Comparison of ENCODE assay signal across 14 mouse cellular contexts in the genomic region with DNA sequence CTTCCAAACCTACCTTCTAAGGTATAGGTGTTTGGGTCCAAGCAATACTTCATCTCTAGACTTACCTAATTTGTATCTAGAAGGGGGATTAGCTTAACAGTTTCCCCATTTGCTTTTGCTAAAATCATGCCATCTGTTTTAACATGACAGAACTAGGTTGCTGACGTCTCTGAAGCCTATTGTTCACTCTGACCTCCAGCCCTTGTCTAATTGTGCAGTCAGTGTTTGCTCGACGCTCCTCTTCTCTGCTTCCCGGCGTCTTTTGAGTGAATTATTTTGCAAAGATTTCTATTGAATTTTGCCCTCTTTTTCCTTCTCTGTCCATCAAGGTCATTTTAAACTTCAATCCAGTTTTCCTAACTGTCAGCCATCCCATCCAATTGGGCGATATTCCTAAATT.
"Had no signal": no experiment of that assay in that cellular context is flagged by ENCODE, and none has a peak within 500 bp of the region (broad histone marks: within the 10 kb centered on the region; RNA-seq: fewer than 3 reads in every experiment).

No protein-coding gene starts in this region.

- H3K27ac ChIP-seq: liver, embryonic 14.5 days; midbrain, embryonic 10.5 days; midbrain, embryonic 12.5 days; neural tube, embryonic 12.5 days; stomach, embryonic 15.5 days; stomach, postnatal 0 days had no signal

- H3K36me3 ChIP-seq: midbrain, embryonic 10.5 days; midbrain, embryonic 12.5 days; neural tube, embryonic 12.5 days; stomach, embryonic 15.5 days had no signal

- H3K4me3 ChIP-seq: midbrain, embryonic 10.5 days; midbrain, embryonic 12.5 days; myocyte; neural tube, embryonic 12.5 days; stomach, embryonic 15.5 days had no signal

- H3K27me3 ChIP-seq: neural tube, embryonic 12.5 days; stomach, embryonic 15.5 days had no signal

- DNase-seq: lung, embryonic 14.5 days; lung, postnatal 10 days; lung, postnatal 4 days; midbrain, embryonic 14.5 days; right cerebral cortex, postnatal 14 days; thymus, postnatal 14 days; thymus, postnatal 36 days had no signal
